Mouse (Mus musculus) layer of hippocampus, adult 2 months (tissue): ENCODE data around the gene Baiap3. TPM values are rescaled to one million over a fixed set of nuclear protein-coding genes. Genes with fewer than 3 reads are reported as not detected.
A peak's percentile ranks its signal among the peaks of the same experiment; 100 is the strongest.

Source experiments
- DNase-seq, 2 experiments: peaks; one replicate each; pipeline ENCODE4 v3.0.0; 2022; ENCODE audit warnings: low spot score in 2 of 2
- H3K27ac ChIP-seq: fragments of 200-600 bp; 2 replicates; pipeline ENCODE4 v1.8.1; 2022
- H3K4me3 ChIP-seq: fragments of 200-600 bp; 2 replicates; pipeline ENCODE4 v1.8.1; 2022; ENCODE audit warnings: mild to moderate bottlenecking
- CTCF ChIP-seq: fragments of 200-600 bp; conservative IDR thresholded peaks from 2 replicates; pipeline ENCODE4 v1.8.1; 2022; ENCODE audit warnings: antibody characterized with exemption, mild to moderate bottlenecking, moderate library complexity
- microRNA-seq, 2 experiments: library from miRNA; unstranded; fragments of <30 nt; microRNA quantifications; one replicate each; pipeline ENCODE4 v1.2.0; 2021
- total RNA-seq, 2 experiments: library from RNA; stranded (reverse); gene quantifications; 2 replicates each; pipeline ENCODE4 v1.2.3; 2021

The Baiap3 gene
- total RNA-seq, 2 experiments from 2014 or later = 9.9 to 10.5 TPM

GRCm38 (mm10) chr17:25218967-25219366 lies 37.2 kb downstream of the Baiap3 start:
- TF ChIP-seq CTCF = no peak
- DNase-seq = no peak
- Histone ChIP-seq H3K27ac (peak overlapping the region; percentile 20; the same call in 1 of the 2 replicates), H3K4me3 (no peak overlapping the region)

GRCm38 (mm10) chr17:25215431-25215830 lies 40.7 kb downstream of the Baiap3 start:
- no peak for DNase-seq
- no peak for TF ChIP-seq CTCF
- no peak overlapping the region for H3K4me3 ChIP-seq
- no peak overlapping the region for H3K27ac ChIP-seq

GRCm38 (mm10) chr17:25211705-25212104 lies 44.5 kb downstream of the Baiap3 start:
- no peak overlapping the region for H3K4me3 ChIP-seq

GRCm38 (mm10) chr17:25210680-25211466 lies 45.3 kb downstream of the Baiap3 start:
- H3K27ac ChIP-seq = peak overlapping the region; percentile 85
- no peak overlapping the region for H3K4me3 ChIP-seq
- peak in 1 of 2 experiments; percentile 39 for DNase-seq
- TF ChIP-seq CTCF = no peak

More at GRCm38 (mm10) chr17:25211705-25212104, 44.5 kb downstream of the Baiap3 start:
- no peak for DNase-seq
- H3K27ac ChIP-seq = peak overlapping the region; percentile 85
- no peak for TF ChIP-seq CTCF

- DNase-seq = peak; percentile 47 to 58
- no peak for TF ChIP-seq CTCF
- peak overlapping the region; percentile 85 for H3K27ac ChIP-seq
- H3K4me3 ChIP-seq = no peak overlapping the region
Observed at GRCm38 (mm10) chr17:25210006-25210405, 46.2 kb downstream of the Baiap3 start.

GRCm38 (mm10) chr17:25202401-25202800 lies 53.8 kb downstream of the Baiap3 start:
- Histone ChIP-seq H3K27ac (no peak overlapping the region), H3K4me3 (no peak overlapping the region)
- no peak for DNase-seq
- no peak for TF ChIP-seq CTCF

Small RNA genes lying within 50 kb of the gene (microRNA-seq; reads per million reads assigned to microRNA genes)
- 18.2 to 22.6 reads per million in 2 experiments for gene Mir3547

Other genes starting within 250 kb of the Baiap3 start
- 10 to 100 TPM; 25.2 to 30.7 TPM for gene Cramp1l, start 240.6 kb downstream of the Baiap3 start, total RNA-seq
- 10 to 100 TPM; 23.5 to 25.0 TPM for gene Ift140, start 240.3 kb downstream of the Baiap3 start, total RNA-seq
- gene Tmem204, start 172.8 kb downstream of the Baiap3 start, total RNA-seq = 1 to 10 TPM; 8.2 to 8.8 TPM
- gene Telo2, start 140.4 kb downstream of the Baiap3 start, total RNA-seq = 10 to 100 TPM; 36.9 to 42.8 TPM
- 1 to 10 TPM; 2.6 to 2.8 TPM for gene Ptx4, start 135.6 kb downstream of the Baiap3 start, total RNA-seq
- gene Clcn7, start 123.0 kb downstream of the Baiap3 start, total RNA-seq = 10 to 100 TPM; 53.5 to 55.7 TPM
- gene Ccdc154, start 93.9 kb downstream of the Baiap3 start, total RNA-seq = under 1 TPM in 1 of 2 experiments, not detected in 1; 0.28 TPM
- not detected for gene Gm38655, start 80.9 kb downstream of the Baiap3 start, total RNA-seq
- 10 to 100 TPM; 20.4 to 22.0 TPM for gene BC003965, start 71.8 kb downstream of the Baiap3 start, total RNA-seq
- 10 to 100 TPM; 36.4 to 40.6 TPM for gene Unkl, start 68.0 kb downstream of the Baiap3 start, total RNA-seq
- 10 to 100 TPM; 73.7 to 77.4 TPM for gene Gnptg, start 16.2 kb downstream of the Baiap3 start, total RNA-seq
- 10 to 100 TPM; 25.0 to 26.2 TPM for gene Tsr3, start 16.2 kb downstream of the Baiap3 start, total RNA-seq
- gene Ube2i, start 18.3 kb upstream of the Baiap3 start, total RNA-seq = 100 to 1,000 TPM; 229 to 239 TPM
- gene Prss34, start 42.0 kb upstream of the Baiap3 start, total RNA-seq = not detected
- not detected for gene Prss28, start 52.3 kb upstream of the Baiap3 start, total RNA-seq
- gene Prss29, start 62.3 kb upstream of the Baiap3 start, total RNA-seq = not detected
- not detected for gene Tpsab1, start 89.2 kb upstream of the Baiap3 start, total RNA-seq
- gene Tpsb2, start 109.9 kb upstream of the Baiap3 start, total RNA-seq = under 1 TPM in 1 of 2 experiments, not detected in 1; 0.82 TPM
- gene Tpsg1, start 112.9 kb upstream of the Baiap3 start, total RNA-seq = not detected
- 100 to 1,000 TPM; 121 to 142 TPM for gene Cacna1h, start 177.4 kb upstream of the Baiap3 start, total RNA-seq
- 1 to 10 TPM; 1.8 to 2.0 TPM for gene Tekt4, start 198.3 kb upstream of the Baiap3 start, total RNA-seq
- gene Sstr5, start 240.9 kb upstream of the Baiap3 start, total RNA-seq = under 1 TPM in 1 of 2 experiments, not detected in 1; 0.15 TPM